Mouse (Mus musculus): ENCODE results near the gene Gm20683.

GRCm38 (mm10) chr17:25818851-25819780 lies 22.4 kb downstream of the Gm20683 start:
- TF ChIP-seq CTCF (IDR thresholded peaks at IDR 0.05; ENCODE audit: low read depth) (no peak), EP300 (IDR thresholded peaks at IDR 0.05; ENCODE audit: low read depth) (no peak)
